Mouse (Mus musculus) adrenal gland, postnatal 36 days (tissue): Measurements from ENCODE around the gene Ryr1. TPM values are rescaled to one million over a fixed set of nuclear protein-coding genes. Genes with fewer than 3 reads are reported as not detected.
A peak's percentile ranks its signal among the peaks of the same experiment; 100 is the strongest.

Source experiments
- DNase-seq, 2 experiments: peaks; one replicate each; pipeline ENCODE4 v3.0.0; 2021; ENCODE audit warnings: mixed read lengths in 1 of 2
- total RNA-seq, 2 experiments: library from RNA; stranded (reverse); gene quantifications; 2 replicates each; pipeline ENCODE4 v1.2.3; 2021

The Ryr1 gene
- total RNA-seq, 2 experiments from 2014 or later = 0.20 to 0.23 TPM

GRCm38 (mm10) chr7:29037261-29037660 lies 87.7 kb downstream of the Ryr1 start:
- DNase-seq = no peak

DNA sequence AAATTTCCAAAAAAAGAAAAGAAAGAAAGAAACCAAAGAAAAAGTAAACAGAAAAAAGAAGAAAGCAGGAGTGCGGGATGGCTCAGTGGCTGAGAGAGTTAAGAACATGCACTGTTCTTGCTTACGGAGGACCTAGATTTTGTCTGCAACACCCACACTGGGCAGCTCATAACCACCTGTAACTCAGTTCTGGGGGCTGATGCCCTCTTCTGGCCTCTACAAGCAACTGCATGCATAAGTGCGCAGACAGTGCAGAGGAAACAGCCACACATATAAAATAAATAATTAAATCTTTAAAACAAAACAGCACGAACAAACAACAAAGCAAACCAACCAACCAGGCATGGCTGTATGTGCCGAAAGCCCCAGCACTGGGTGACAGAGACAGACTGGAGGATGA lies 92.3 kb downstream of the Ryr1 start:
- no peak for DNase-seq

DNA sequence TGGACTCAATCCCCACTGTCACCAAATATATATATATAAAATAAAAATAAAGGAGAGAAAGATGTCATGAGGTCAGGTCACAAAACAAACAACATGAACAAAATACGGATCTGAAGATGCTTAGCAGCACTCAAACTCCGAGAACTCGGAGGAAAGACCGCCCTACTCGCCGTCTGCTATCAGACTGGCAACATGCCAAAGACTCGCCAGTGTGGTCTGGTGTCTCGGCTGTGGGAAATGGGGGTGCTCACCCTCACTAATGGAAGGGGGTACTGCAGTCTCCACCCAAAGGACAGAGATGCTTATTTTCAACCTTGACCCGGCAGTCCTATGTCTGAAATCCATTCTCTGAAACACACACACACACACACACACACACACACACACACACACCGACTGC lies 93.3 kb downstream of the Ryr1 start:
- no peak for DNase-seq

- no peak for DNase-seq
Observed at GRCm38 (mm10) chr7:29029690-29030656, 95.0 kb downstream of the Ryr1 start.

- no peak for DNase-seq
Observed at GRCm38 (mm10) chr7:29028761-29029160, 96.2 kb downstream of the Ryr1 start.

DNA sequence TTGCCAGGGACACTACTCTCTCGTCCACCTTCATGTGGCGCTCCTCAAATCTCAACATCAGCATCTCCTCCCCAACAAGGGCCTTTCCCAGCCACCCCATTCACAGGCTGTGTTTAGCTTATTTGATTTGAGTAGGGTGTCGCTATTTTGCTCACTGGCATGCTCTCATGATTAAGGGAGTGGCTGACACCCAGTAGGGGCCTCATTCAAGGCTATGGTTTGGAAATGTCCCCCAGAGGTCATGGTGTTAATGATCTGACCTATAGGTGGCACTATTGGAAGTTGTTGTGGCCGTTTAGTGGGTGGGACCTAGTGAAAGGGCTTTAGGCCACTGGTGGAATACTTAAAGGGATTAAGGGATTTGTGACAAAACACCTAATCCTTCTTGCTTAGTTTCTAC lies 98.2 kb downstream of the Ryr1 start:
- no peak for DNase-seq

DNA sequence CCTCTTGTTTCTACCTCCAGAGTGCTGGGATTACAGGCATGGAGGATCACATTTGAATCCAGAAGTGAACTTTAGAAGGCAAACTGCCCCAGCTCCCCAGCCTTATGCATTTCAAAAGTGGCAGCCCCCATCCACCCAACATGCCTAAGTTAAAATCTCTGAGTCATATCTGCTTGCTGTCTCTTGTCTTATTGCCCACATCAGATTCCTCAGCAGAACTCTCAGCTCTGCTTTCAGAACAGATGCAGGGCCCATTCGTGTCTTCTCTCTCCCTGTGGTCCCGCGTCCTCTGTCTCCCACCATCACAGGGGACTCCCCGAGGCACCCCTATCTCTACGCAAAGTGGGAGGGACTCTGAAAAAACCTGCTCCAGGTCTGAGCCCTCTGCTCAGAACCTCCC lies 98.8 kb downstream of the Ryr1 start:
- DNase-seq = no peak

GRCm38 (mm10) chr7:29025566-29025965 lies 99.4 kb downstream of the Ryr1 start:
- no peak for DNase-seq

- DNase-seq = no peak
Observed at GRCm38 (mm10) chr7:29023514-29023913, 101.5 kb downstream of the Ryr1 start.

DNA sequence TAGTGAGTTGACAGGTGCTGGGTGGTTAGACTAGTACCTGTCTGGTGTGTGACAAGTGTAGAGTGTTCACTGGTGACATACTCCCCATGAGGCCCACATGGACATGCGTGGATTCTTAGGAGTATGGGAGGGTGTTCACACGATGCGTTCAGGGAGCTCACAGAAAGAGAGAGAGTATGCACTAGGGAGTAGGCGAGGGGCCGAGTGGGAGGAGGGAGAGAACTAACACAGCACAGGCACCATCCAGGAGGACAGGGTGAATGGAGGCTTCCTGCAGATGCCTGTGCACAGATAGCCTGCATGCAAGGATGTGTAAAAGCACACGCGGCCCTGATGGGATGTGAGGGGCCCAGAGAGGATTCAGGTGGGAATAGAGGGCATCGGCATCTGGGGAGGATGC lies 102.5 kb downstream of the Ryr1 start:
- no peak for DNase-seq

- DNase-seq = no peak
Observed at GRCm38 (mm10) chr7:29019447-29020220, 105.3 kb downstream of the Ryr1 start.

GRCm38 (mm10) chr7:29017222-29017621 lies 107.8 kb downstream of the Ryr1 start:
- no peak for DNase-seq

- no peak for DNase-seq
Observed at GRCm38 (mm10) chr7:29016440-29016839, 108.5 kb downstream of the Ryr1 start.

- no peak for DNase-seq
Observed at GRCm38 (mm10) chr7:29014984-29015383, 110.0 kb downstream of the Ryr1 start.

DNA sequence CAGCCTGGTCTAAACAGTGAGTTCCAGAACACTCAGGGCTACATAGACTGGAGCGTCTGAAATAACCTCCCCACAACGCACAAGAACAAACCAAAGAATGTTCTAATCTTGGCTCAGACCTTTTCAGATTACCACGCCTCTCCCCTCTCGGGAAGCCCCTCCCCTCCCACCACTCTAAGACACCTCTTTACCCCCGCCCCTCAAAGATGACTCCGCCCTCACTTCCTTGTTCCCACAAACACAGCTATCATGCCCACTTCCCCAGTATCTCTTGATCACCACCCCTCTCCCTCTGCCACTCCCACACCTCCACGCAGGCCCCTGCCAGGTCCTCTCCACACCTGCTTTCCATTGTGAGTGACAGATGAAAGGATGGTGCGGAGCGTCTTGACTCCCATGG lies 116.3 kb downstream of the Ryr1 start:
- DNase-seq = no peak

GRCm38 (mm10) chr7:29008171-29008570 lies 116.8 kb downstream of the Ryr1 start:
- no peak for DNase-seq

DNA sequence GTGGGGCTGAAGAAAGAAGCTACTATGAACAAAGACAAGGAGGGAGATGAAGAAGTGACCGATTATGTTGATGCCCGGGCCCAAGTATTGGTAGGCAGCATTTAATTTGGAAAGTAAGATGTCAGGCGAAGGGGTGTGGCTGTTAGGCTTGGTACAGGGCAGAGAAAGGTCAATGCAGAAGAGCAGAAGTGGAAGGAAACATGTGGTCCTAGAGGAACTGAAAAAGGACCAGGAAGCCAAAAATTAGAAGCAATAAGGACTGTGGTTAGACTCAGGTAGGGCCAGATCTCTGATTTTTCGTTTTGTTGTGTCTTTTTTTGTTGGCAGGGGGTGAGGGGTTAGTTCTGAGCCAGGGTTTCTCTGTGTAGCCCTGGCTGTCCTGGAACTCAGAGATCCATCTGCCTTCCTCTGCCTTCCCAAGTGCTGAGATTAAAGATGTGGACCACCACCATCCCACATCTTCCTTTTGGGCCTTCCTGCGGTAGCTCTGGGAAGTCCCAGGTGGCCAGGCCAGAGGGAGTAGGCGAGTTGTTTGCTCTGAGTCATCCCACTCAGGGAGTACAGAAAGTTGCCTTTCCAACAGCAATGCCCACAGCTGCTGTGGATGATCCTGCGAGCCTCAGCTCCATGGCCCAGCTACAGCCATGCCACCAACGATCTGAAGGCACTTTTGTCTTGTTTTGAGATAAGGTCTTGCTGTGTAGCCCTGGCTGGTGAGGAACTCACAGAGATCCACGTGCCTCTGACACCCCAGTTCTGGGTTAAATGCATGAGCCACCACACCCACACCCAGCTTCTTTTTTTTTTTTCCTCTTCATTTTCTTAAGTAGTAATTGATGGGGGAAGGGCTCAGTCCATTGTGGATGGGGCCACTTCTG lies 117.5 kb downstream of the Ryr1 start:
- DNase-seq = no peak

- DNase-seq = peak; percentile 44 to 73
Observed at GRCm38 (mm10) chr7:29000651-29001605, 124.1 kb downstream of the Ryr1 start.

GRCm38 (mm10) chr7:28993402-28993801 lies 131.6 kb downstream of the Ryr1 start:
- DNase-seq = no peak

- DNase-seq = no peak
Observed at GRCm38 (mm10) chr7:28992997-28993396, 132.0 kb downstream of the Ryr1 start.

DNA sequence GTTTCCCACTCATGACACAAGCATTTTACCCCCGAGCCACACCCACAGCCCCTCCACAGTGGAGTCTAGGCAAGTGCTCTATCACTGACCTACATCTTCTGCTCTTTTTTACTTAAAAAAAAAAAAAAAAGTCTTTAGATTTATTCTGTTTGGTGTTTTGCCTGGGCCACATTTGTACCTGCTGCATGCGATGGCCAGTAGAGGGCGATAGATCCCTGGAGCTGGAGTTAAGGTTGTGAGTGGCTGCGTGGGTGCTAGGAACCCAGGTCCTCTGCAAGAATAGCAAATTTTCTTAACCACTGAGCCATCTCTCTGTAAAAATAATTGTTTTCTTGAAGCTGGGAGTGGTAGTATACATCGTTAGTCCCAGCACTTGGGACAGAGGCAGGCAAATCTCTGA lies 133.4 kb downstream of the Ryr1 start:
- no peak for DNase-seq
